Mouse (Mus musculus) hindbrain, embryonic 16.5 days (tissue): ENCODE data around the gene Myo1b. TPM values are rescaled to one million over a fixed set of nuclear protein-coding genes. Genes with fewer than 3 reads are reported as not detected.
A peak's percentile ranks its signal among the peaks of the same experiment; 100 is the strongest.

ENCODE experiments used
- ATAC-seq: fragments of 200-750 bp; cut with Nextera tagmentation; 2 replicates; pipeline ENCODE4 v1.8.0; 2017; ENCODE audit warnings: moderate TSS enrichment, moderate library complexity
- H3K27ac ChIP-seq: fragments of 300-500 bp; sonication (generic); 2 replicates; pipeline ENCODE4 v1.5.1; 2014; ENCODE audit warnings: low read depth, mild to moderate bottlenecking, control low read depth, low read length, moderate library complexity
- H3K27me3 ChIP-seq: fragments of 300-500 bp; sonication (generic); replicated peaks from 2 replicates; pipeline ENCODE4 v1.6.1; 2014; ENCODE audit warnings: low read length; ENCODE audit not compliant: control insufficient read depth, insufficient read depth
- H3K36me3 ChIP-seq: fragments of 300-500 bp; sonication (generic); 2 replicates; pipeline ENCODE4 v1.6.1; 2014; ENCODE audit warnings: mild to moderate bottlenecking, low read length, moderate library complexity, mixed read lengths; ENCODE audit not compliant: control insufficient read depth, insufficient read depth
- H3K4me1 ChIP-seq: fragments of 300-500 bp; sonication (generic); 2 replicates; pipeline ENCODE4 v1.6.1; 2014; ENCODE audit warnings: low read depth, low read length; ENCODE audit not compliant: control insufficient read depth, insufficient read depth
- H3K4me2 ChIP-seq: fragments of 300-500 bp; sonication (generic); 2 replicates; pipeline ENCODE4 v1.6.1; 2014; ENCODE audit warnings: mild to moderate bottlenecking, low read length, control low read depth, moderate library complexity
- H3K4me3 ChIP-seq: fragments of 300-500 bp; sonication (generic); 2 replicates; pipeline ENCODE4 v1.5.1; 2014; ENCODE audit warnings: mild to moderate bottlenecking, low read length, control low read depth, moderate library complexity
- H3K9ac ChIP-seq: fragments of 300-500 bp; sonication (generic); 2 replicates; pipeline ENCODE4 v1.6.1; 2014; ENCODE audit warnings: low read depth, mild to moderate bottlenecking, control low read depth, low read length, moderate library complexity
- H3K9me3 ChIP-seq: fragments of 300-500 bp; sonication (generic); 2 replicates; pipeline ENCODE4 v1.6.1; 2014; ENCODE audit warnings: mild to moderate bottlenecking, low read length, moderate library complexity; ENCODE audit not compliant: control insufficient read depth
- WGBS: fragments of 180-500 bp; shearing (Covaris S2); extraction: QIAGEN DNeasy Blood & Tissue Kit; methylation state at CpG from one replicate; pipeline ENCODE4 v1.1.7; 2014; 5-methylcytosine and 5-hydroxymethylcytosine counted together
- polyA plus RNA-seq: library from polyadenylated mRNA; unstranded; fragments of >200 nt; fragmentation: Nextera tagmentation; extraction: Ambion mirVana; gene quantifications from 2 replicates; pipeline ENCODE4 v1.2.1, GENCODE M21; 2015

Gene Myo1b
- polyA plus RNA-seq, 1 experiment from 2014 or later, result 43.2 TPM

- no peak overlapping the region for H3K27ac ChIP-seq
- H3K4me1 ChIP-seq, result no peaks in the 10 kb centered on the region
- peak; percentile 17; the same call in 1 of the 2 replicates for ATAC-seq
- no peak overlapping the region for H3K4me2 ChIP-seq
- 62% methylated on average over 6 of the region's 6 CpGs for WGBS
- 0 out of 2 replicates have a peak, but pooled peaks cover 2% of the 10 kb centered on the region for H3K36me3 ChIP-seq
- no peak overlapping the region for H3K9ac ChIP-seq
- no peaks in the 10 kb centered on the region for H3K9me3 ChIP-seq
- H3K4me3 ChIP-seq, result no peak overlapping the region
- no peaks in the 10 kb centered on the region for H3K27me3 ChIP-seq
Measured at GRCm38 (mm10) chr1:51789269-51789668, 126.6 kb downstream of the Myo1b start.

GRCm38 (mm10) chr1:51782091-51782490, 133.8 kb downstream of the Myo1b start:
- no peak overlapping the region for H3K9ac ChIP-seq
- H3K36me3 ChIP-seq, result peaks cover 5% of the 10 kb centered on the region
- WGBS, result 65% methylated on average over 6 of the region's 6 CpGs
- no peaks in the 10 kb centered on the region for H3K4me1 ChIP-seq
- no peaks in the 10 kb centered on the region for H3K9me3 ChIP-seq
- H3K4me2 ChIP-seq, result no peak overlapping the region
- ATAC-seq, result no peak
- H3K4me3 ChIP-seq, result no peak overlapping the region
- no peaks in the 10 kb centered on the region for H3K27me3 ChIP-seq
- no peak overlapping the region for H3K27ac ChIP-seq

GRCm38 (mm10) chr1:51780357-51780756, 135.5 kb downstream of the Myo1b start:
- no peaks in the 10 kb centered on the region for H3K4me1 ChIP-seq
- peaks cover 5% of the 10 kb centered on the region for H3K36me3 ChIP-seq
- no peak for ATAC-seq
- H3K4me2 ChIP-seq, result no peak overlapping the region
- H3K4me3 ChIP-seq, result no peak overlapping the region
- no peaks in the 10 kb centered on the region for H3K27me3 ChIP-seq
- H3K9me3 ChIP-seq, result no peaks in the 10 kb centered on the region
- H3K27ac ChIP-seq, result no peak overlapping the region
- no peak overlapping the region for H3K9ac ChIP-seq

- Histone ChIP-seq H3K36me3 (peaks cover 10% of the 10 kb centered on the region), H3K4me2 (no peak overlapping the region), H3K4me3 (no peak overlapping the region), H3K27me3 (no peaks in the 10 kb centered on the region), H3K9ac (no peak overlapping the region), H3K4me1 (no peaks in the 10 kb centered on the region), H3K9me3 (no peaks in the 10 kb centered on the region), H3K27ac (no peak overlapping the region)
- no peak for ATAC-seq
- 93% methylated on average over 7 of the region's 7 CpGs for WGBS
Measured at GRCm38 (mm10) chr1:51778241-51778640, 137.6 kb downstream of the Myo1b start.

- Histone ChIP-seq H3K9ac (no peak overlapping the region), H3K27ac (no peak overlapping the region), H3K27me3 (no peaks in the 10 kb centered on the region), H3K4me1 (no peaks in the 10 kb centered on the region), H3K36me3 (peaks cover 13% of the 10 kb centered on the region), H3K9me3 (no peaks in the 10 kb centered on the region), H3K4me2 (no peak overlapping the region), H3K4me3 (no peak overlapping the region)
- ATAC-seq, result no peak
- WGBS, result 87% methylated on average over 5 of the region's 5 CpGs
Measured at GRCm38 (mm10) chr1:51770504-51770871, 145.4 kb downstream of the Myo1b start.

- Histone ChIP-seq H3K36me3 (peaks cover 13% of the 10 kb centered on the region), H3K9me3 (no peaks in the 10 kb centered on the region), H3K9ac (no peak overlapping the region), H3K27me3 (no peaks in the 10 kb centered on the region), H3K4me2 (no peak overlapping the region), H3K4me3 (no peak overlapping the region), H3K4me1 (no peaks in the 10 kb centered on the region), H3K27ac (no peak overlapping the region)
- ATAC-seq, result no peak
- 89% methylated on average over 12 of the region's 12 CpGs for WGBS
Measured at GRCm38 (mm10) chr1:51769815-51770503, 145.9 kb downstream of the Myo1b start.

GRCm38 (mm10) chr1:51766271-51766670, 149.6 kb downstream of the Myo1b start:
- no peaks in the 10 kb centered on the region for H3K27me3 ChIP-seq
- H3K36me3 ChIP-seq, result peaks cover 6% of the 10 kb centered on the region; the same call in 1 of the 2 replicates
- H3K4me3 ChIP-seq, result no peak overlapping the region
- H3K9ac ChIP-seq, result no peak overlapping the region
- no peak overlapping the region for H3K4me2 ChIP-seq
- WGBS, result 96% methylated on average over 4 of the region's 4 CpGs
- ATAC-seq, result no peak
- H3K4me1 ChIP-seq, result no peaks in the 10 kb centered on the region
- no peaks in the 10 kb centered on the region for H3K9me3 ChIP-seq
- no peak overlapping the region for H3K27ac ChIP-seq

GRCm38 (mm10) chr1:51765156-51765555, 150.7 kb downstream of the Myo1b start:
- WGBS, result 84% methylated on average over 5 of the region's 5 CpGs
- H3K9me3 ChIP-seq, result no peaks in the 10 kb centered on the region
- no peak overlapping the region for H3K4me3 ChIP-seq
- H3K36me3 ChIP-seq, result peaks cover 6% of the 10 kb centered on the region; the same call in 1 of the 2 replicates
- no peak for ATAC-seq
- no peaks in the 10 kb centered on the region for H3K27me3 ChIP-seq
- H3K27ac ChIP-seq, result no peak overlapping the region
- H3K4me1 ChIP-seq, result no peaks in the 10 kb centered on the region
- H3K9ac ChIP-seq, result no peak overlapping the region
- H3K4me2 ChIP-seq, result no peak overlapping the region

- peaks cover 6% of the 10 kb centered on the region; the same call in 1 of the 2 replicates for H3K36me3 ChIP-seq
- no peaks in the 10 kb centered on the region for H3K27me3 ChIP-seq
- 89% methylated on average over 6 of the region's 6 CpGs for WGBS
- H3K9me3 ChIP-seq, result no peaks in the 10 kb centered on the region
- H3K27ac ChIP-seq, result no peak overlapping the region
- no peak overlapping the region for H3K4me3 ChIP-seq
- no peak for ATAC-seq
- H3K4me1 ChIP-seq, result no peaks in the 10 kb centered on the region
- H3K9ac ChIP-seq, result no peak overlapping the region
- no peak overlapping the region for H3K4me2 ChIP-seq
Measured at GRCm38 (mm10) chr1:51759657-51760056, 156.2 kb downstream of the Myo1b start.
